8 mouse cellular contexts compared by ENCODE assay signal in genomic region chr4:137487286-137488000, GRCm38 (mm10). TPM values are rescaled to one million over a fixed set of nuclear protein-coding genes. Genes with fewer than 3 reads are reported as not detected.
A peak's percentile ranks its signal among the peaks of the same experiment; 100 is the strongest.
DNase-seq lines count a peak whose midpoint lies in the region; ATAC-seq and TF ChIP-seq lines count a peak whose summit lies in the region.

No protein-coding gene starts in this region.

- H3K36me3 ChIP-seq in lung, postnatal 0 days (ENCODE audit: insufficient read depth, low read length): no peaks in the 10 kb centered on the region

- H3K4me2 ChIP-seq in lung, postnatal 0 days (replicated peaks; ENCODE audit: low read depth, low read length): 0 out of 2 replicates have a peak overlapping the region, but pooled peaks have one; percentile 5

- ATAC-seq in lung, postnatal 0 days: peak; percentile 52
- ATAC-seq in megakaryocyte, adult 5-6 weeks (ENCODE audit: poor library complexity, severe bottlenecking): no peak

- 26% methylated on average over 10 of the region's 10 CpGs for WGBS in lung, postnatal 0 days

- 0 out of 2 replicates have a peak overlapping the region, but pooled peaks have one; percentile 15 for H3K27ac ChIP-seq in lung, postnatal 0 days (ENCODE audit: low read length)

- intact Hi-C loops in left cerebral cortex, postnatal 36 days (cut with DNase I): no loop called here
- intact Hi-C loops in left cerebral cortex, postnatal 25 days (cut with DNase I): no loop called here

- H3K9me3 ChIP-seq in lung, postnatal 0 days (ENCODE audit: low read length): no peaks in the 10 kb centered on the region

- TF ChIP-seq CTCF in lung, postnatal 0 days (IDR thresholded peaks at IDR 0.05): no peak

- H3K9ac ChIP-seq in lung, postnatal 0 days (replicated peaks; ENCODE audit: low read depth): no peak overlapping the region

- peak; percentile 56 for DNase-seq in ovary, postnatal 36 days (ENCODE audit: low spot score)
- DNase-seq in ovary, postnatal 10 days (ENCODE audit: low spot score): no peak
- DNase-seq in heart, adult 18-20 months: peak; percentile 90 to 95
- DNase-seq in kidney, adult 8-10 months: peak; percentile 65 to 80
- peak; percentile 76 for DNase-seq in lung, postnatal 0 days (ENCODE audit: low spot score)
- DNase-seq in left cerebral cortex, postnatal 36 days (ENCODE audit: low spot score in 2 of 2): no peak
- DNase-seq in left cerebral cortex, postnatal 25 days (ENCODE audit: low spot score in 2 of 2): no peak

- H3K4me3 ChIP-seq in lung, postnatal 0 days (ENCODE audit: low read depth, low read length): no peak overlapping the region

- no peaks in the 10 kb centered on the region for H3K27me3 ChIP-seq in lung, postnatal 0 days (replicated peaks; ENCODE audit: insufficient read depth, low read length)

- TF ChIP-seq EP300 in lung, postnatal 0 days (IDR thresholded peaks at IDR 0.05): no peak

- H3K4me1 ChIP-seq in lung, postnatal 0 days (ENCODE audit: insufficient read depth, low read depth, low read length): peaks cover 65% of the 10 kb centered on the region

RNA-seq across cellular contexts. Expression of gene Hspg2, which starts 18.9 kb away (rescaled TPM):
- total RNA-seq in heart, adult 18-20 months (2021): 100 to 1,000 TPM; 153 to 170 TPM
- polyA plus RNA-seq in lung, postnatal 0 days (2015; fragmentation: Nextera tagmentation; extraction: Ambion mirVana): 20.2 and 25.3 TPM in 2 replicates
- 1 to 10 TPM; 5.7 to 7.7 TPM for total RNA-seq in left cerebral cortex, postnatal 36 days (2021)
- under 0.01 TPM in 1 of 2 replicates, not detected in the other for total RNA-seq in megakaryocyte, adult 5-6 weeks (2015)
- total RNA-seq in megakaryocyte, adult 5-6 weeks (2017): 0.04 TPM in 2 replicates
- total RNA-seq in left cerebral cortex, postnatal 25 days (2021): 1 to 10 TPM; 6.2 to 6.4 TPM

RNA-seq across cellular contexts. Expression of gene 1700013G24Rik, which starts 34.4 kb away (rescaled TPM):
- not detected for total RNA-seq in heart, adult 18-20 months (2021)
- not detected in 2 replicates for polyA plus RNA-seq in lung, postnatal 0 days (2015; fragmentation: Nextera tagmentation; extraction: Ambion mirVana)
- total RNA-seq in left cerebral cortex, postnatal 36 days (2021): not detected
- total RNA-seq in megakaryocyte, adult 5-6 weeks (2015): not detected in 2 replicates
- not detected in 2 replicates for total RNA-seq in megakaryocyte, adult 5-6 weeks (2017)
- not detected for total RNA-seq in left cerebral cortex, postnatal 25 days (2021)

RNA-seq across cellular contexts. Expression of gene Cela3b, which starts 57.1 kb away (rescaled TPM):
- not detected for total RNA-seq in heart, adult 18-20 months (2021)
- polyA plus RNA-seq in lung, postnatal 0 days (2015; fragmentation: Nextera tagmentation; extraction: Ambion mirVana): not detected in 2 replicates
- total RNA-seq in left cerebral cortex, postnatal 36 days (2021): not detected
- total RNA-seq in megakaryocyte, adult 5-6 weeks (2015): 0.30 TPM in 1 of 2 replicates, not detected in the other
- 1.7 TPM in 1 of 2 replicates, not detected in the other for total RNA-seq in megakaryocyte, adult 5-6 weeks (2017)
- not detected for total RNA-seq in left cerebral cortex, postnatal 25 days (2021)

Comparison
In these comparisons a context has a peak if more than half of its experiments do, and no peak if none do; other contexts are left out.
1. DNase-seq: peak in ovary, postnatal 36 days (single experiment), heart, adult 18-20 months (2 of 2), kidney, adult 8-10 months (2 of 2) and lung, postnatal 0 days (single experiment); none in ovary, postnatal 10 days (single experiment), left cerebral cortex, postnatal 36 days (0 of 2) and left cerebral cortex, postnatal 25 days (0 of 2).
2. RNA of gene Hspg2, which starts 18.9 kb away (total RNA-seq): 153 to 170 TPM in heart, adult 18-20 months; 5.7 to 7.7 TPM in left cerebral cortex, postnatal 36 days, 6.2 to 6.4 TPM in left cerebral cortex, postnatal 25 days and under 0.01 to 0.04 TPM in megakaryocyte, adult 5-6 weeks; every median in the first group is over 10 times any median in the second.